Mouse (Mus musculus) heart, postnatal 14 days (tissue): ENCODE data around the gene Dusp13. TPM values are rescaled to one million over a fixed set of nuclear protein-coding genes. Genes with fewer than 3 reads are reported as not detected.

ENCODE experiments used
- DNase-seq, 2 experiments: peaks; one replicate each; pipeline ENCODE4 v3.0.0; 2021 to 2022
- intact Hi-C: fragments of 180-260 bp; cut with DNase I; formaldehyde crosslinking; loops from one replicate; pipeline ENCODE4 v1.15.1; 2025
- total RNA-seq, 2 experiments: library from RNA; stranded (reverse); gene quantifications; 2 replicates each; pipeline ENCODE4 v1.2.3; 2021

Dusp13 gene
- total RNA-seq, 2 experiments from 2014 or later = 0.36 TPM; not detected in 1

DNA sequence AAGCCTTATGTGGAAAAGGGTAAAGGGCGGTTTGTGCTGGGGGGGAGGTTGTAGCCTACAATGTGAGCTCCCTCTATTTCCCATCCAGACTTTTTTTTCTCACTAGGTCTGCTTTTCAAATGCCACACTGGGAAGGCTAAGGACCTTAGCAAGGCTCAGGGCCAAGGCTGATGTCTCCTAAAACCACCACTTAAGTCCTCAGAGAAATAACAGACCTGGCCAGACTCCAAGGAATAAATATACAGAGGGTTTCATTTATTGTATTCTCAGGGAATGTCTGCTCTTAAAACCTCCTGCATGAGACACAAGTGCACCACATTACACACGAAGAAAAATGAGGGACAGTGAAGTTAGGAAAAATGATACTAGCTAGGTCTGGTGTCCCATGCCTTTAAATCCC is 39.8 kb downstream of the Dusp13 start:
- intact Hi-C loops = no loop called here

GRCm38 (mm10) chr14:21709545-21709944 is 41.4 kb downstream of the Dusp13 start:
- intact Hi-C loops = no loop called here
- DNase-seq = no peak

More for the DNA sequence above, 39.8 kb downstream of the Dusp13 start:
- no peak for DNase-seq

DNA sequence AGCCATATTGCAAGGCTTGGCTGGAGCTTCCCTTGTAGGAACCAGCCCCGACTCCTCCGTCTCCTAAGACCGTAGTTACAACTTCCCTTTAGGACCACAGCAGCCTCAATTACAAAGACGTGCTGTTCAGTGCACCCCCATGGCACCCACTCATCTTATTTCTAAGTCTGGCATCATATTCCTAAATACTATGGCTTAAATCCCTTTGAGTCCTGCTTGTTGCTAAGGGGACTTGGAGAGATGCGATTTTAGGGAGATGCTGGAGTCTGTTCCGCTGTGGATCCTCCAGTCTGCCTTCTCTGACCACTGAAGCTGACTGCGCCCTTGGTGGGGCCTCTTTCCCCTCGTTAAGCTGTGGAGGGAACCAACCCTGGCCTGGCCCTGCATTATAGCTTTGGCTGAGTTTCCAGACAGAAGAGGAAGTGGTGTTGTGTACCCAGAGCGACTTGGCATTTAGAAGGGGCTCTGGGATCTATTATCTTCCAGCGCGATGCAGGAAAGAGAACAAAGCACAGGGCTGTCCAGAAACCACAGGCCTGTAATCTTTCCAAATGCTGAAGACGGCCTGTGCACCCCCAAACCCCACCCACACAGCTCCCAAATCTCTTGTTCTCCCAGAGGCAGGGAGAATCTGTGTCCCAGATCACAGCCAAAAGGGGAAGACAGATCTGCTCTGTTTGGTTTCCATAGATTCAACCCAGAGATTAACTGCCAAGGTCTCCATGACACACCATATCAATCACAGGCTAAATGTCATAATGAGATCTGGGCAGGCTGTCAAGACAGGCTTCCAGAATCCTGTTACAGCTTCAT is 44.0 kb downstream of the Dusp13 start:
- intact Hi-C loops = no loop called here

GRCm38 (mm10) chr14:21705462-21705861 is 45.5 kb downstream of the Dusp13 start:
- intact Hi-C loops = no loop called here
- no peak for DNase-seq

More for the DNA sequence above, 44.0 kb downstream of the Dusp13 start:
- DNase-seq = peak; percentile 29 to 49

DNA sequence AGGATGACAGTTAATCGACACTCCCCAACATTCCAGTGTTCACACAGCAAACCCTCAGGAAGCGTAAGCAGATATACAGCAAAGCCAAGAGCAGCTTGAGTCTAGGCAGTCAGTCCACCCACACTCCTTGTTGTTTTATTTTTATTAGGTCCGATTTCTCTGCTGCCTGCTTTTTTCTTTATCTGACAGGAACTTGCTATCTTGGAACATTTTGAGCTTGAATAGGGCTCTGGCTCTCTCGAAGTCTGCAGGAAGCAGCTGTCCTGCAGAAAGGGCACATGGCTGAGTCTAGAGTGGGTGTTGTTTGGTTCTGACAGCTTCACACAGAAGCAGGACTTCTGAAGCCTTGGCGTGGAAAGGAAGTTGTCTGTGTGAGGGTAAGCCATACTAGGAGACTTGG is 47.7 kb downstream of the Dusp13 start:
- intact Hi-C loops = no loop called here
- peak; percentile 21 to 24 for DNase-seq

GRCm38 (mm10) chr14:21702691-21703090 is 48.3 kb downstream of the Dusp13 start:
- no peak for DNase-seq
- intact Hi-C loops = no loop called here

DNA sequence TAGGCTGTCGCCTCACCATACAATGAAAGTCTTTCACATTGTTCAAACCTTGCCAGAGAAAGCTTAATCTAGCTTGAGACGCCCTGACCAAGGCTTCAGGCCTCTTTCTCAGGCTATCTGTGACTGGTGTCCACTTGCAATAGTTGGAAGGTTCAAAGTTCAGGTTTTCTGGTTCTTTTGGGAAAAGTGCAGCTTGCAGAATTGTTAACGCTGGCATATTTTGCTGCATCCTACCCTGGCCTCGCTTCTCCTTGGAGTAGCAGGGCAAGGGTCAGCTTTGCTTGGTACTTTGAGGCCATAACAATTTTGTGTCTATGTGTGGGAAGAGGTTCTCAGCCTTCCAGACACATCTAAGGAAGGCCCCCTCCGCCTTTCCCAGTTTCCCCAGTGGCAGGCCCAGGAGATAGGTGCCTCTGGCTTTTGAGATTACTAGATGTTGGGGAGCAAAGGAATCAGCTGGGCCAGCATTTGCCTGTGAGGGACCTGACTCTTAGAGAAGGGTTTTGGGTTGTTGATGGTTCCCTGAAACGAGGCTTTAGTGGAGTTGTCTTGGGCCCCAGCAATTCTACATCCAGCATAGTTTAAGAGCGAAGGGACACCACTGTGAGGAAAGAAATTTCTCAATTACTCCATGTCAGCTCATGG is 54.7 kb downstream of the Dusp13 start:
- intact Hi-C loops = loop anchor here (5.0 kb wide), 1 partner anchor 46 kb away; no protein-coding TSS in a partner anchor
- no peak for DNase-seq

GRCm38 (mm10) chr14:21695020-21695419 is 56.0 kb downstream of the Dusp13 start:
- intact Hi-C loops = loop anchor here (5.0 kb wide), 1 partner anchor 47 kb away; no protein-coding TSS in a partner anchor
- no peak for DNase-seq

GRCm38 (mm10) chr14:21691070-21691469 is 59.9 kb downstream of the Dusp13 start:
- intact Hi-C loops = no loop called here
- no peak for DNase-seq

- intact Hi-C loops = no loop called here
- DNase-seq = no peak
These were observed 64.4 kb downstream of the Dusp13 start for GRCm38 (mm10) chr14:21686376-21687279.

GRCm38 (mm10) chr14:21685411-21686146 is 65.4 kb downstream of the Dusp13 start:
- intact Hi-C loops = no loop called here
- DNase-seq = no peak

DNA sequence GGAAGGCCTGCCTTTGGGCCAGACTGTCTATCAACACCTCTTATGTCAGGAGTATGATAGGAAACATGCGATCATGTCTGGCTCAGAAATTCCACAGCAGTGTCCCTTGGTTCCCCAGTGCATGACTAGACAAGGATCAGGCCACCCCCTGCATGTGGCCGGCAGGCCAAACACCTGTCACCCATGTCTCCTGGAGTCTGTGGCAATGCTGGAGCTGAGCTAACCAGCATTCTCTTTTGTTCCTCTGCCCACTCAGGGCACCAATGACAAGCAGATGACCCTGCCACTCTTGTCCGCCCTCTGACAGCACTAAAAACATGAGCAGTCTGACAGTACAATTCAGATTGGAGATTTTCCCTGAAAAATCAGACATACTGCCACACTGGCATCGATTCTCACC is 67.1 kb downstream of the Dusp13 start:
- intact Hi-C loops = no loop called here
- no peak for DNase-seq

Other genes with a start within 250 kb of the Dusp13 start
- gene Dupd1, start 36.6 kb downstream of the Dusp13 start, total RNA-seq = under 1 TPM in 1 of 2 experiments, not detected in 1; 0.26 TPM
- gene Samd8, start 650 bp downstream of the Dusp13 start, total RNA-seq = 10 to 100 TPM; 25.3 to 26.9 TPM
- 100 to 1,000 TPM; 469 to 495 TPM for gene Vdac2, start 74.1 kb upstream of the Dusp13 start, total RNA-seq
- gene Comtd1, start 97.8 kb upstream of the Dusp13 start, total RNA-seq = 1 to 10 TPM; 6.3 to 6.8 TPM
- 1 to 10 TPM; 1.8 to 2.6 TPM for gene Zfp503, start 238.4 kb upstream of the Dusp13 start, total RNA-seq